Mouse (Mus musculus) kidney, postnatal 0 days (tissue): ENCODE data around the gene B4galt5. TPM values are rescaled to one million over a fixed set of nuclear protein-coding genes. Genes with fewer than 3 reads are reported as not detected.

Experiments used
- ATAC-seq: fragments of 200-750 bp; cut with Nextera tagmentation; replicated peaks from 2 replicates; pipeline ENCODE4 v1.8.0; 2017; ENCODE audit warnings: low read depth, moderate number of reproducible peaks, moderate TSS enrichment, moderate library complexity; ENCODE audit not compliant: low FRiP score
- DNase-seq: peaks from one replicate; pipeline ENCODE4 v3.0.0-alpha.2; 2016; ENCODE audit warnings: low spot score
- H3K27ac ChIP-seq: fragments of 300-500 bp; sonication (generic); 2 replicates; pipeline ENCODE4 v1.5.1; 2014; ENCODE audit warnings: mild to moderate bottlenecking
- H3K27me3 ChIP-seq: fragments of 300-500 bp; sonication (generic); 2 replicates; pipeline ENCODE4 v1.6.1; 2014; ENCODE audit warnings: low read length, mixed read lengths; ENCODE audit not compliant: insufficient read depth
- H3K36me3 ChIP-seq: fragments of 300-500 bp; sonication (generic); 2 replicates; pipeline ENCODE4 v1.6.1; 2014; ENCODE audit warnings: low read length, mixed read lengths; ENCODE audit not compliant: insufficient read depth
- H3K4me1 ChIP-seq: fragments of 300-500 bp; sonication (generic); replicated peaks from 2 replicates; pipeline ENCODE4 v1.6.1; 2014; ENCODE audit warnings: antibody characterized with exemption, low read length, mixed read lengths; ENCODE audit not compliant: insufficient read depth
- H3K4me2 ChIP-seq: fragments of 300-500 bp; sonication (generic); 2 replicates; pipeline ENCODE4 v1.6.1; 2014; ENCODE audit warnings: mild to moderate bottlenecking, low read length, moderate library complexity, mixed read lengths
- H3K4me3 ChIP-seq: fragments of 300-500 bp; sonication (generic); replicated peaks from 2 replicates; pipeline ENCODE4 v1.5.1; 2014; ENCODE audit warnings: low read depth, low read length
- H3K9ac ChIP-seq: fragments of 300-500 bp; sonication (generic); 2 replicates; pipeline ENCODE4 v1.6.1; 2014; ENCODE audit warnings: low read depth, low read length
- H3K9me3 ChIP-seq: fragments of 300-500 bp; sonication (generic); replicated peaks from 2 replicates; pipeline ENCODE4 v1.6.1; 2016; ENCODE audit warnings: low read length, inconsistent platforms, mixed read lengths
- CTCF ChIP-seq: IDR thresholded peaks from 2 replicates; pipeline ENCODE4 v1.5.1; 2016; ENCODE audit warnings: antibody characterized with exemption, low read depth, mild to moderate bottlenecking, moderate library complexity
- WGBS: fragments of 180-500 bp; shearing (Covaris S2); extraction: QIAGEN DNeasy Blood & Tissue Kit; methylation state at CpG from one replicate; pipeline ENCODE4 v1.1.7; 2014; 5-methylcytosine and 5-hydroxymethylcytosine counted together
- polyA plus RNA-seq: library from polyadenylated mRNA; unstranded; fragments of >200 nt; fragmentation: Nextera tagmentation; extraction: Ambion mirVana; gene quantifications from 2 replicates; pipeline ENCODE4 v1.2.1, GENCODE M21; 2015

The B4galt5 gene
- polyA plus RNA-seq, 1 experiment from 2014 or later, result 22.6 TPM

- Histone ChIP-seq H3K4me2 (no peak overlapping the region), H3K9ac (no peak overlapping the region), H3K36me3 (no peaks in the 10 kb centered on the region), H3K4me3 (no peak overlapping the region), H3K27me3 (no peaks in the 10 kb centered on the region), H3K27ac (no peak overlapping the region), H3K9me3 (no peaks in the 10 kb centered on the region), H3K4me1 (peaks cover 5% of the 10 kb centered on the region; the same call in 1 of the 2 replicates)
- WGBS, result 47% methylated on average over 13 of the region's 13 CpGs
- ATAC-seq (peak; percentile 47), DNase-seq (peak; percentile 82)
- no peak for TF ChIP-seq CTCF
Measured at GRCm38 (mm10) chr2:167313501-167314326, 35.3 kb downstream of the B4galt5 start.

DNA sequence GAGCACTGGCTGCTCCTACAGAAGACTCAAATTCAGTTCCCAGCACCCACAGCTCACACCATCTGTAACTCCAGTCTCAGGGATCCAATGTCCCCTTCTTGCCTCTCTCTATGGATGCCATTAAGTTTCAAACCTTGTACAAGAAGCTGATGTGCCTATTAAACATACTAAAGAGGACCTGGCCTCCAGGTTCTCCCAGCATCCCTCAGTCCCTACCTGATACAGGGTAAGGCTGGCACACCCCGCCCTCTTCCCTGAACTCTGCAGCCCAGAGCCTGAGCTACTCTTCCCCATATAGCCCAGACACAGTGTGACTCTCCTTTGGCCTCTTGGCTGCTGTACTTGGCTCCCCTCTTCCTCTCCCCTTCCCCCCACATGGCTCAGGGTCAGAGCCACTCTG lies 38.9 kb downstream of the B4galt5 start:
- H3K4me2 ChIP-seq, result no peak overlapping the region
- no peaks in the 10 kb centered on the region for H3K27me3 ChIP-seq
- H3K9ac ChIP-seq, result no peak overlapping the region
- no peak overlapping the region for H3K27ac ChIP-seq
- WGBS, result 91% methylated on average over 1 of the region's 1 CpGs
- ATAC-seq (no peak), DNase-seq (no peak)
- no peaks in the 10 kb centered on the region for H3K36me3 ChIP-seq
- H3K4me3 ChIP-seq, result no peak overlapping the region
- no peak for TF ChIP-seq CTCF
- H3K4me1 ChIP-seq, result peaks cover 8% of the 10 kb centered on the region; the same call in 1 of the 2 replicates
- no peaks in the 10 kb centered on the region for H3K9me3 ChIP-seq

DNA sequence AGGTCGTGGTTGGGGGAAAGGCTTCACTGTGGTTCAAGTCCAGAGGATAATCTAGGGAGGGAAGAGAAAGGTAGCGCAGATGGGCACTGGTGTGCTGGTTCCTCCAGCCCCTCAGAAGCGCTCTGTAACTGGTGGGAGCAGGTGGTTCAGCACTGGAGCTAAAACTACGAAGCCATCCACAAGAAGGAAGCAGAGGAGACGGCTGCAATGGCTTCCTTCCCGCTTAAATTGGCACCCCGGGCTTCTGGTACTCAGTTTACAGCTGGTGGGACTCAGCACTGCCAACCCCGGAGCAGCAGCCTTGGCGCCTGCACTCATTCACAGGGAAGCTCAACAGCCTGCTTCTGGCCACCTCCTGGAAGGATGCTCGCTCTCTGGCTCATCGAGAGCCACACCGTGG lies 39.7 kb downstream of the B4galt5 start:
- Histone ChIP-seq H3K36me3 (0 out of 2 replicates have a peak, but pooled peaks cover 6% of the 10 kb centered on the region), H3K4me3 (no peak overlapping the region), H3K9ac (no peak overlapping the region), H3K27ac (no peak overlapping the region), H3K9me3 (no peaks in the 10 kb centered on the region), H3K4me2 (no peak overlapping the region), H3K4me1 (peaks cover 8% of the 10 kb centered on the region; the same call in 1 of the 2 replicates), H3K27me3 (no peaks in the 10 kb centered on the region)
- 91% methylated on average over 12 of the region's 12 CpGs for WGBS
- DNase-seq (no peak), ATAC-seq (no peak)
- no peak for TF ChIP-seq CTCF

- DNase-seq (peak; percentile 80), ATAC-seq (no peak)
- H3K9ac ChIP-seq, result no peak overlapping the region
- TF ChIP-seq CTCF, result no peak
- 27% methylated on average over 12 of the region's 12 CpGs for WGBS
- no peaks in the 10 kb centered on the region for H3K27me3 ChIP-seq
- peak overlapping the region; percentile 60 for H3K27ac ChIP-seq
- no peaks in the 10 kb centered on the region for H3K9me3 ChIP-seq
- no peak overlapping the region for H3K4me3 ChIP-seq
- H3K4me2 ChIP-seq, result peak overlapping the region; percentile 27
- H3K4me1 ChIP-seq, result 0 out of 2 replicates have a peak, but pooled peaks cover 8% of the 10 kb centered on the region
- 0 out of 2 replicates have a peak, but pooled peaks cover 13% of the 10 kb centered on the region for H3K36me3 ChIP-seq
Measured at GRCm38 (mm10) chr2:167307716-167308115, 41.3 kb downstream of the B4galt5 start.

DNA sequence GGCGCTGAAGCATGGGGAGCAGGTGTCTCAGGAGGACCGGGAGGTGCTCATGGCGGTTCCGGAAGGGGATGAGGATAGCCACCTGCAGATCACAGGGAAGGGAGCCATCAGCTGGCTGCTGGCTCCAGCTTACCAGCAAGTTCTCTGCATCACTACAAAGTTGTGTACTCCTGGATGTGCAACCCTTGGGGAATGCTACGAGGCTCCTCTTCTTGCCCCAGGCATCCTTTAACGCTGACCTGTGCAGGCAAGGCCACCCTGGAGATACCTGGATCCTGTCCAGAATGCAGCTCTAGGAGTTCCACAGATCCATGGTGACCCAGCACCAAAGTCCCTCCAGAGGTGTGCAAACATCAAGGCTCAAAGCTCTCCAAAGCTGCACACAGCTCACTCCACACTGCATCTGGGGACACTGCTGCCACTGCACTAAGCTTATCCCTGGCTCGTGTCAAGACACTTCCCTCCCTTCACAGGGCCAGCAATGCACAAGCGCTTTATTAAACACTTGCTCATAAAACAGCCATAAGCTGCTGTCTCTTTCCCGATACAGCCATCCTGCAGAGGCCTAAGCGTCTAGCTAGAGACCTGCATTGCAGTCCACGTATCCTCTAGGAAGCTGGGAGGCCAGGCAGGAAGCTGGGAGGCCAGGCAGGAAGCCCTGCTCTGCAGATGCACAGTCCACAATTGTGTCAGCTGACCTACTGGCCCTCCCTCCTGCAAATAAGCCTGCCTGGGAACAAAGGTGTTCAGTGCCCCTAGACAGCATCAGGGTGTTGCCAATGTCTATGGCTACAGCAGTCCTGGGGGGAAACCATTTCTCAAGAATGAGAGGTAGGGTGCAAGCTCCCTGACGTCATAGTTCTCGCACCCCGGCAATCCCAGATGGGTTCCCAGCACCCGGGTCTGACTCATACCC lies 42.1 kb downstream of the B4galt5 start:
- peak overlapping the region; percentile 60 for H3K27ac ChIP-seq
- no peaks in the 10 kb centered on the region for H3K9me3 ChIP-seq
- ATAC-seq (peak; percentile 36; the same call in 1 of the 2 replicates), DNase-seq (peak; percentile 54)
- H3K4me2 ChIP-seq, result peak overlapping the region; percentile 27; the same call in 1 of the 2 replicates
- 71% methylated on average over 15 of the region's 15 CpGs for WGBS
- 0 out of 2 replicates have a peak, but pooled peaks cover 8% of the 10 kb centered on the region for H3K4me1 ChIP-seq
- H3K27me3 ChIP-seq, result no peaks in the 10 kb centered on the region
- H3K4me3 ChIP-seq, result no peak overlapping the region
- TF ChIP-seq CTCF, result no peak
- H3K9ac ChIP-seq, result no peak overlapping the region
- H3K36me3 ChIP-seq, result 0 out of 2 replicates have a peak, but pooled peaks cover 19% of the 10 kb centered on the region

DNA sequence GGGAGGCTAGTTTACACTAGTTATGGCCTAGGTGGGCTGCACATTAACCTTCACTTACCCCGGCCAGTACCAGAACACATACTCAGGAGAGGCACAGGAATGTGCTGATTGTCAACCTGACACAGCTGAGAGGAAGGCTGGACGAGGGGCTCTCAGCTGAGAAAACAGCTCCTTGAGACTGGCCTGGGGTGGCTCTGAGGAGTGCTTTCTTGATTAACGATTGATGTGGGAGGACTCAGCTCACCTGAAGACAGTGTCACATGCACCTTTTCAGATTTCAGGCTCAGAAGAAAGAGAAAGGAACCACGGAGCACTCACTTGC lies 42.7 kb downstream of the B4galt5 start:
- H3K27ac ChIP-seq, result peak overlapping the region; percentile 56; the same call in 1 of the 2 replicates
- H3K4me2 ChIP-seq, result no peak overlapping the region
- DNase-seq, result no peak
- no peak for TF ChIP-seq CTCF
- H3K4me1 ChIP-seq, result 0 out of 2 replicates have a peak, but pooled peaks cover 8% of the 10 kb centered on the region
- WGBS, result 50% methylated on average over 4 of the region's 4 CpGs
- H3K36me3 ChIP-seq, result peaks cover 24% of the 10 kb centered on the region; the same call in 1 of the 2 replicates
- no peak overlapping the region for H3K4me3 ChIP-seq
- no peaks in the 10 kb centered on the region for H3K9me3 ChIP-seq
- H3K27me3 ChIP-seq, result no peaks in the 10 kb centered on the region
- peak; percentile 66 for ATAC-seq
- H3K9ac ChIP-seq, result no peak overlapping the region
